In genomic region chrX:94121161-94121856, GRCm38 (mm10) we compare ENCODE assay signal across 8 mouse cellular contexts. TPM values are rescaled to one million over a fixed set of nuclear protein-coding genes. Genes with fewer than 3 reads are reported as not detected.
DNase-seq lines count a peak whose midpoint lies in the region; ATAC-seq and TF ChIP-seq lines count a peak whose summit lies in the region.

No protein-coding gene starts in this region.

- H3K36me3 ChIP-seq in MEL (ENCODE audit: control insufficient read depth in 1 of 2, insufficient read depth in 2 of 2, low read length in 2 of 2) = peaks cover 0 to 25% of the 10 kb centered on the region in 2 experiments; a peak in 2 of 4 replicates
- no peaks in the 10 kb centered on the region for H3K36me3 ChIP-seq in embryonic facial prominence, embryonic 10.5 days (replicated peaks)
- no peaks in the 10 kb centered on the region for H3K36me3 ChIP-seq in limb, embryonic 11.5 days (ENCODE audit: control insufficient read depth, insufficient read depth, low read length)
- no peaks in the 10 kb centered on the region for H3K36me3 ChIP-seq in midbrain, embryonic 15.5 days (replicated peaks)

- H3K4me2 ChIP-seq in limb, embryonic 11.5 days (ENCODE audit: low read depth, severe bottlenecking) = peak overlapping the region; percentile 46
- peak overlapping the region; percentile 65 for H3K4me2 ChIP-seq in midbrain, embryonic 15.5 days

- no peak for TF ChIP-seq CTCF in MEL (IDR thresholded peaks at IDR 0.05 in 2 of 3, conservative IDR thresholded peaks at IDR 0.05 in 1 of 3; ENCODE audit: control insufficient read depth in 1 of 3, insufficient read depth in 1 of 3, low read depth in 2 of 3, low read length in 3 of 3, poor library complexity in 1 of 3, severe bottlenecking in 1 of 3)

- H3K79me2 ChIP-seq in MEL (ENCODE audit: control insufficient read depth, insufficient read depth, low read length, poor library complexity) = peaks cover 59% of the 10 kb centered on the region

- H3K27me3 ChIP-seq in MEL (ENCODE audit: control insufficient read depth in 1 of 2, insufficient read depth in 2 of 2, low read length in 2 of 2) = no peaks in the 10 kb centered on the region
- H3K27me3 ChIP-seq in embryonic facial prominence, embryonic 10.5 days (replicated peaks; ENCODE audit: low read depth, poor library complexity, severe bottlenecking) = peaks cover 93% of the 10 kb centered on the region
- H3K27me3 ChIP-seq in limb, embryonic 11.5 days (ENCODE audit: control insufficient read depth, insufficient read depth, low read length) = peaks cover 19% of the 10 kb centered on the region
- H3K27me3 ChIP-seq in midbrain, embryonic 15.5 days (replicated peaks) = peaks cover 35% of the 10 kb centered on the region

- H3K4me1 ChIP-seq in MEL (ENCODE audit: control insufficient read depth in 1 of 2, insufficient read depth in 2 of 2, low read length in 2 of 2) = peaks cover 9% of the 10 kb centered on the region in 2 experiments
- 0 out of 2 replicates have a peak, but pooled peaks cover 7% of the 10 kb centered on the region for H3K4me1 ChIP-seq in embryonic facial prominence, embryonic 10.5 days
- H3K4me1 ChIP-seq in limb, embryonic 11.5 days (ENCODE audit: control insufficient read depth, insufficient read depth, low read length) = no peaks in the 10 kb centered on the region
- peaks cover 8% of the 10 kb centered on the region for H3K4me1 ChIP-seq in midbrain, embryonic 15.5 days

- H3K9me3 ChIP-seq in MEL (replicated peaks; ENCODE audit: insufficient read depth, low read length) = no peaks in the 10 kb centered on the region
- H3K9me3 ChIP-seq in embryonic facial prominence, embryonic 10.5 days = peaks cover 13% of the 10 kb centered on the region
- H3K9me3 ChIP-seq in limb, embryonic 11.5 days (ENCODE audit: control insufficient read depth, low read length) = no peaks in the 10 kb centered on the region
- no peaks in the 10 kb centered on the region for H3K9me3 ChIP-seq in midbrain, embryonic 15.5 days

- TF ChIP-seq EP300 in MEL (IDR thresholded peaks at IDR 0.05; ENCODE audit: low read depth in 1 of 2, low read length in 2 of 2) = no peak

- no peak for TF ChIP-seq POLR2A in MEL (IDR thresholded peaks at IDR 0.05; ENCODE audit: control insufficient read depth in 1 of 2, insufficient read depth in 1 of 2, low read depth in 1 of 2, low read length in 2 of 2, poor library complexity in 1 of 2)

- H3K4me3 ChIP-seq in MEL (ENCODE audit: control insufficient read depth in 1 of 2, insufficient read depth in 1 of 2, low read depth in 2 of 2, low read length in 2 of 2) = peak overlapping the region; percentile 74 to 98
- peak overlapping the region; percentile 70 for H3K4me3 ChIP-seq in embryonic facial prominence, embryonic 10.5 days
- H3K4me3 ChIP-seq in limb, embryonic 11.5 days (ENCODE audit: low read depth, low read length) = peak overlapping the region; percentile 57
- H3K4me3 ChIP-seq in midbrain, embryonic 15.5 days = peak overlapping the region; percentile 59

- TF ChIP-seq RAD21 in MEL (IDR thresholded peaks at IDR 0.05; ENCODE audit: low read depth, low read length) = no peak

- peak overlapping the region; percentile 92 for H3K27ac ChIP-seq in MEL (ENCODE audit: control insufficient read depth, low read depth, low read length)
- peak overlapping the region; percentile 98 for H3K27ac ChIP-seq in embryonic facial prominence, embryonic 10.5 days (replicated peaks)
- H3K27ac ChIP-seq in limb, embryonic 11.5 days (replicated peaks; ENCODE audit: low read depth, low read length) = peak overlapping the region; percentile 99; the same call in 1 of the 2 replicates
- H3K27ac ChIP-seq in midbrain, embryonic 15.5 days = peak overlapping the region; percentile 99

- H3K9ac ChIP-seq in MEL (ENCODE audit: control insufficient read depth, low read depth, low read length, poor library complexity, severe bottlenecking) = peak overlapping the region; percentile 100
- H3K9ac ChIP-seq in limb, embryonic 11.5 days (ENCODE audit: low read length) = peak overlapping the region; percentile 61
- peak overlapping the region; percentile 79 for H3K9ac ChIP-seq in midbrain, embryonic 15.5 days

- WGBS in embryonic facial prominence, embryonic 10.5 days = 23% methylated on average over 24 of the region's 24 CpGs
- WGBS in limb, embryonic 11.5 days = 21% methylated on average over 24 of the region's 24 CpGs
- 21% methylated on average over 24 of the region's 24 CpGs for WGBS in midbrain, embryonic 15.5 days

- no peak for ATAC-seq in limb, embryonic 11.5 days (ENCODE audit: insufficient number of reproducible peaks, low FRiP score, low TSS enrichment, low read depth)
- ATAC-seq in midbrain, embryonic 15.5 days (replicated peaks) = no peak

- peak; percentile 34 to 75 for DNase-seq in adrenal gland, adult (ENCODE audit: inconsistent age in 2 of 2, low spot score in 1 of 2)
- no peak for DNase-seq in adrenal gland, adult 8-10 months
- DNase-seq in MEL (ENCODE audit: low read depth, low spot score) = peak; percentile 53
- peak; percentile 25 for DNase-seq in embryonic facial prominence, embryonic 10.5 days (ENCODE audit: low spot score)
- peak; percentile 15 for DNase-seq in heart, postnatal 4 days
- peak; percentile 22 for DNase-seq in limb, embryonic 11.5 days (ENCODE audit: low spot score)
- DNase-seq in thymus, adult 18-20 months = peak; percentile 2 to 5

TF ChIP-seq in MEL, 35 proteins besides CTCF, POLR2A, EP300 and RAD21:
- TF ChIP-seq JUND (IDR thresholded peaks at IDR 0.05; ENCODE audit: low read depth, low read length) = no peak
- no peak for TF ChIP-seq ZC3H11A (IDR thresholded peaks at IDR 0.05; ENCODE audit: low read depth, low read length)
- no peak for TF ChIP-seq MYC (IDR thresholded peaks at IDR 0.05; ENCODE audit: low read depth, low read length)
- TF ChIP-seq GABPA (IDR thresholded peaks at IDR 0.05; ENCODE audit: low read depth, low read length) = no peak
- TF ChIP-seq UBTF (IDR thresholded peaks at IDR 0.05; ENCODE audit: borderline replicate concordance, insufficient read depth, low read depth, low read length) = no peak
- no peak for TF ChIP-seq MAZ (IDR thresholded peaks at IDR 0.05; ENCODE audit: low read depth, low read length)
- TF ChIP-seq GATA1 (IDR thresholded peaks at IDR 0.05; ENCODE audit: low read depth, low read length) = no peak

RNA-seq across cellular contexts. Expression of gene Zfx, which starts 2.2 kb away (rescaled TPM):
- 10 to 100 TPM; 28.8 to 47.7 (median 41.3) TPM for total RNA-seq in adrenal gland, adult 8-10 months (2022)
- 16.0 and 16.5 TPM in 2 replicates for total RNA-seq in MEL (2012; rRNA removed)
- 10 to 100 TPM in 1 of 2 experiments, 1 to 10 TPM in 1; 10.0 to 21.4 TPM for polyA plus RNA-seq in MEL (2012; ENCODE audit: insufficient read depth in 1 of 2, insufficient read length in 2 of 2, low read depth in 1 of 2, low replicate concordance in 2 of 2, missing spikeins in 1 of 2)
- 26.2 and 29.3 TPM in 2 replicates for polyA plus RNA-seq in embryonic facial prominence, embryonic 10.5 days (2016; fragmentation: Nextera tagmentation; extraction: Ambion mirVana)
- total RNA-seq in heart, postnatal 4 days (2021) = 10 to 100 TPM; 31.7 to 32.0 TPM
- polyA plus RNA-seq in limb, embryonic 11.5 days (2014; fragmentation: Nextera tagmentation; extraction: Ambion mirVana) = 30.2 and 31.1 TPM in 2 replicates
- polyA plus RNA-seq in midbrain, embryonic 15.5 days (2015; fragmentation: Nextera tagmentation; extraction: Ambion mirVana) = 25.6 and 26.5 TPM in 2 replicates
